Mouse (Mus musculus) cortical plate, adult 2 months (tissue): Measurements from ENCODE around the gene Cfap73.

ENCODE experiments used
- CTCF ChIP-seq: fragments of 200-500 bp; IDR thresholded peaks from 2 replicates; pipeline ENCODE4 v1.5.1; 2011; ENCODE audit warnings: mild to moderate bottlenecking, control low read depth, low read length; ENCODE audit not compliant: insufficient read depth; ENCODE audit errors: extremely low read depth
- POLR2A ChIP-seq: fragments of 200-500 bp; IDR thresholded peaks from 2 replicates; pipeline ENCODE4 v1.6.1; 2011; ENCODE audit warnings: mild to moderate bottlenecking, low read length, control low read depth; ENCODE audit not compliant: insufficient read depth; ENCODE audit errors: extremely low read depth

GRCm38 (mm10) chr5:120651230-120651629 lies 17.2 kb upstream of the Cfap73 start:
- no peak for TF ChIP-seq POLR2A
- no peak for TF ChIP-seq CTCF
